Mouse (Mus musculus): ENCODE measurements around the gene Adal.

Adal gene

GRCm38 (mm10) chr2:121178828-121179479 lies 38.7 kb downstream of the Adal start:
- no peak for DNase-seq (ENCODE audit: low spot score)

DNA sequence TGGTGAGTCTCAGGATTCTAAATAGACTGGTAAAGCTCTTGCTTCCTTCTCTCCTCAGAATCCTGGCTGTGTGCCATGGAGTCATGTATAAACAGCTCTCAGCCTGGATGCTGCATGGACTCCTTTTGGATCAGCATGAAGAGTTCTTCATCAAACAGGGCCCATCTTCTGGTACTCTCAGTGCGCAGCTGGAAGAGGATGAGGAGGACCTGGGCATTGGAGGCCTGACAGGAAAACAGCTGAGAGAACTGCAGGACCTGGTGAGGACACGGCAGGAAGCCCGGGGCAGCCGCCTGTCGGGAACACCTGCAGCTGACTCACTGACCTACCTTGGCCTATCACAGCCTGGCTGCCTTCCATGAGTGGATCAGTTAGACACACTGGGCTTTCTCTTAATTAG lies 43.2 kb downstream of the Adal start:
- DNase-seq (ENCODE audit: low spot score) = no peak

DNA sequence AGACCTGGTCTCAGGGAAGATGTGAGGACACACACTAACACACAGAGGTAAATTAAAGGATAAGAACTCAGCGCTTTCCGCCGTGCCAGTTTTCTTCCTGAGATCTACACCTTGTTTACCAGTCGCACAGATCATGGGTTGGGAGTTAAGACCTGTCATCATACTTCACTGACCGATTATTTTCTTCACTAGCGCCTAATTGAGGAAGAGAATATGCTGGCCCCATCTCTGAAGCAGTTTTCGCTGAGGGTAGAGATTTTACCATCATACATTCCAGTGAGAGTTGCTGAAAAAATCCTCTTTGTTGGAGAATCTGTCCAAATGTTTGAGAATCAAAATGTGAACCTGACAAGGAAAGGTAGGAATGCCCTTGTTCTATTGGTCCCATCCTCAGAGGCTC lies 43.9 kb downstream of the Adal start:
- no peak for DNase-seq (ENCODE audit: low spot score)

- no peak for DNase-seq (ENCODE audit: low spot score)
Measured at GRCm38 (mm10) chr2:121188530-121188929, 48.3 kb downstream of the Adal start.

- DNase-seq (ENCODE audit: low spot score) = no peak
Measured at GRCm38 (mm10) chr2:121195466-121195865, 55.2 kb downstream of the Adal start.

GRCm38 (mm10) chr2:121204276-121204675 lies 64.0 kb downstream of the Adal start:
- no peak for DNase-seq (ENCODE audit: low spot score)
